Mouse (Mus musculus): ENCODE results near the gene Actr6. TPM values are rescaled to one million over a fixed set of nuclear protein-coding genes. Genes with fewer than 3 reads are reported as not detected.

The Actr6 gene
- polyA plus RNA-seq, 1 experiment: 27.0 TPM

GRCm38 (mm10) chr10:89745666-89746020, 13.5 kb upstream of the Actr6 start:
- H3K4me1 ChIP-seq (ENCODE audit: control insufficient read depth, insufficient read depth, insufficient read length, low read length): peaks cover 2% of the 10 kb centered on the region; the same call in 1 of the 2 replicates
- peak overlapping the region; percentile 87 for H3K4me3 ChIP-seq (ENCODE audit: insufficient read depth, low read depth, low read length)
- peak overlapping the region; percentile 57 for H3K27ac ChIP-seq (replicated peaks; ENCODE audit: low read depth, low read length)

GRCm38 (mm10) chr10:89744871-89745665, 13.0 kb upstream of the Actr6 start, which contains the start of gene Uhrf1bp1l:
Gene Uhrf1bp1l (plus strand): TSS chr10:89744991.
- peak within 1 kb of the TSS; percentile 87 for H3K4me3 ChIP-seq (ENCODE audit: insufficient read depth, low read depth, low read length)

GRCm38 (mm10) chr10:89744341-89744740, 12.2 kb upstream of the Actr6 start:
- peak overlapping the region; percentile 87 for H3K4me3 ChIP-seq (ENCODE audit: insufficient read depth, low read depth, low read length)
- peak overlapping the region; percentile 41; the same call in 1 of the 2 replicates for H3K27ac ChIP-seq (replicated peaks; ENCODE audit: low read depth, low read length)
- H3K4me1 ChIP-seq (ENCODE audit: control insufficient read depth, insufficient read depth, insufficient read length, low read length): peaks cover 2% of the 10 kb centered on the region; the same call in 1 of the 2 replicates

More at GRCm38 (mm10) chr10:89744871-89745665, 13.0 kb upstream of the Actr6 start, which contains the start of gene Uhrf1bp1l:
- Histone ChIP-seq H3K4me1 (ENCODE audit: control insufficient read depth, insufficient read depth, insufficient read length, low read length) (peaks cover 2% of the 10 kb centered on the region; the same call in 1 of the 2 replicates), H3K27ac (replicated peaks; ENCODE audit: low read depth, low read length) (peak within 1 kb of the TSS; percentile 63)

GRCm38 (mm10) chr10:89743266-89743665, 11.2 kb upstream of the Actr6 start:
- Histone ChIP-seq H3K4me1 (ENCODE audit: control insufficient read depth, insufficient read depth, insufficient read length, low read length) (no peaks in the 10 kb centered on the region), H3K27ac (replicated peaks; ENCODE audit: low read depth, low read length) (no peak overlapping the region), H3K4me3 (ENCODE audit: insufficient read depth, low read depth, low read length) (no peak overlapping the region)

- Histone ChIP-seq H3K4me1 (ENCODE audit: control insufficient read depth, insufficient read depth, insufficient read length, low read length) (no peaks in the 10 kb centered on the region), H3K27ac (replicated peaks; ENCODE audit: low read depth, low read length) (no peak overlapping the region), H3K4me3 (ENCODE audit: insufficient read depth, low read depth, low read length) (no peak overlapping the region)
These were observed 8.9 kb upstream of the Actr6 start for GRCm38 (mm10) chr10:89740995-89741394.

- Histone ChIP-seq H3K4me3 (ENCODE audit: insufficient read depth, low read depth, low read length) (no peak overlapping the region), H3K4me1 (ENCODE audit: control insufficient read depth, insufficient read depth, insufficient read length, low read length) (no peaks in the 10 kb centered on the region), H3K27ac (replicated peaks; ENCODE audit: low read depth, low read length) (no peak overlapping the region)
These were observed 7.6 kb upstream of the Actr6 start for GRCm38 (mm10) chr10:89739703-89740102.

GRCm38 (mm10) chr10:89738395-89738794, 6.3 kb upstream of the Actr6 start:
- no peak overlapping the region for H3K4me3 ChIP-seq (ENCODE audit: insufficient read depth, low read depth, low read length)
- no peaks in the 10 kb centered on the region for H3K4me1 ChIP-seq (ENCODE audit: control insufficient read depth, insufficient read depth, insufficient read length, low read length)
- H3K27ac ChIP-seq (replicated peaks; ENCODE audit: low read depth, low read length): no peak overlapping the region

- no peak overlapping the region for H3K4me3 ChIP-seq (ENCODE audit: insufficient read depth, low read depth, low read length)
- no peak overlapping the region for H3K27ac ChIP-seq (replicated peaks; ENCODE audit: low read depth, low read length)
- no peaks in the 10 kb centered on the region for H3K4me1 ChIP-seq (ENCODE audit: control insufficient read depth, insufficient read depth, insufficient read length, low read length)
These were observed 5.8 kb upstream of the Actr6 start for GRCm38 (mm10) chr10:89737887-89738286.

- Histone ChIP-seq H3K27ac (replicated peaks; ENCODE audit: low read depth, low read length) (no peak overlapping the region), H3K4me3 (ENCODE audit: insufficient read depth, low read depth, low read length) (no peak overlapping the region), H3K4me1 (ENCODE audit: control insufficient read depth, insufficient read depth, insufficient read length, low read length) (no peaks in the 10 kb centered on the region)
These were observed 5.0 kb upstream of the Actr6 start for GRCm38 (mm10) chr10:89737092-89737491.

- peaks cover 3% of the 10 kb centered on the region; the same call in 1 of the 2 replicates for H3K4me1 ChIP-seq (ENCODE audit: control insufficient read depth, insufficient read depth, insufficient read length, low read length)
- no peak overlapping the region for H3K27ac ChIP-seq (replicated peaks; ENCODE audit: low read depth, low read length)
- peak overlapping the region; percentile 99 for H3K4me3 ChIP-seq (ENCODE audit: insufficient read depth, low read depth, low read length)
These were observed 754 bp downstream of the Actr6 start for GRCm38 (mm10) chr10:89731341-89731740.

GRCm38 (mm10) chr10:89730386-89730785, 1.7 kb downstream of the Actr6 start:
- Histone ChIP-seq H3K27ac (replicated peaks; ENCODE audit: low read depth, low read length) (no peak overlapping the region), H3K4me1 (ENCODE audit: control insufficient read depth, insufficient read depth, insufficient read length, low read length) (peaks cover 3% of the 10 kb centered on the region; the same call in 1 of the 2 replicates), H3K4me3 (ENCODE audit: insufficient read depth, low read depth, low read length) (no peak overlapping the region)

- peaks cover 4% of the 10 kb centered on the region; the same call in 1 of the 2 replicates for H3K4me1 ChIP-seq (ENCODE audit: control insufficient read depth, insufficient read depth, insufficient read length, low read length)
- peak overlapping the region; percentile 99 for H3K27ac ChIP-seq (replicated peaks; ENCODE audit: low read depth, low read length)
- peak overlapping the region; percentile 55 for H3K4me3 ChIP-seq (ENCODE audit: insufficient read depth, low read depth, low read length)
These were observed 9.6 kb downstream of the Actr6 start for GRCm38 (mm10) chr10:89722247-89723195.

- peaks cover 4% of the 10 kb centered on the region; the same call in 1 of the 2 replicates for H3K4me1 ChIP-seq (ENCODE audit: control insufficient read depth, insufficient read depth, insufficient read length, low read length)
- 0 out of 2 replicates have a peak overlapping the region, but pooled peaks have one; percentile 30 for H3K27ac ChIP-seq (replicated peaks; ENCODE audit: low read depth, low read length)
- no peak overlapping the region for H3K4me3 ChIP-seq (ENCODE audit: insufficient read depth, low read depth, low read length)
These were observed 11.3 kb downstream of the Actr6 start for GRCm38 (mm10) chr10:89720796-89721195.

GRCm38 (mm10) chr10:89720252-89720651, 11.8 kb downstream of the Actr6 start:
- H3K27ac ChIP-seq (replicated peaks; ENCODE audit: low read depth, low read length): peak overlapping the region; percentile 40

GRCm38 (mm10) chr10:89714910-89715309, 17.2 kb downstream of the Actr6 start:
- Histone ChIP-seq H3K27ac (replicated peaks; ENCODE audit: low read depth, low read length) (no peak overlapping the region), H3K4me3 (ENCODE audit: insufficient read depth, low read depth, low read length) (no peak overlapping the region), H3K4me1 (ENCODE audit: control insufficient read depth, insufficient read depth, insufficient read length, low read length) (no peaks in the 10 kb centered on the region)

More at GRCm38 (mm10) chr10:89720252-89720651, 11.8 kb downstream of the Actr6 start:
- Histone ChIP-seq H3K4me3 (ENCODE audit: insufficient read depth, low read depth, low read length) (no peak overlapping the region), H3K4me1 (ENCODE audit: control insufficient read depth, insufficient read depth, insufficient read length, low read length) (peaks cover 4% of the 10 kb centered on the region; the same call in 1 of the 2 replicates)

All from brown adipose tissue, adult 24 weeks (tissue).